Mouse (Mus musculus) embryonic fibroblast, embryonic 13.5 days (primary cell): ENCODE measurements at regions not wholly inside any gene's neighbourhood (a gene's known extent, or its start where the extent isn't known, plus 50 kb on each side); places are given as distances from the start of the nearest gene placed in this dataset.

ENCODE experiments used
- CTCF ChIP-seq: IDR thresholded peaks from 2 replicates; pipeline ENCODE4 v1.5.1; 2011; ENCODE audit warnings: mild to moderate bottlenecking, control low read depth, low read length, moderate library complexity, borderline replicate concordance; ENCODE audit not compliant: insufficient read depth
- POLR2A ChIP-seq: IDR thresholded peaks from 2 replicates; pipeline ENCODE4 v1.6.1; 2011; ENCODE audit warnings: low read depth, mild to moderate bottlenecking, control low read depth, low read length, moderate library complexity

- TF ChIP-seq CTCF (no peak), POLR2A (no peak)
These were observed 604.5 kb downstream of the Ets1 start for GRCm38 (mm10) chr9:33240506-33240905.
